Mouse (Mus musculus) embryonic fibroblast, embryonic 13.5 days (primary cell): ENCODE measurements around the gene Foxp1.

Source experiments
- CTCF ChIP-seq: IDR thresholded peaks from 2 replicates; pipeline ENCODE4 v1.5.1; 2011; ENCODE audit warnings: mild to moderate bottlenecking, control low read depth, low read length, moderate library complexity, borderline replicate concordance; ENCODE audit not compliant: insufficient read depth
- POLR2A ChIP-seq: IDR thresholded peaks from 2 replicates; pipeline ENCODE4 v1.6.1; 2011; ENCODE audit warnings: low read depth, mild to moderate bottlenecking, control low read depth, low read length, moderate library complexity

DNA sequence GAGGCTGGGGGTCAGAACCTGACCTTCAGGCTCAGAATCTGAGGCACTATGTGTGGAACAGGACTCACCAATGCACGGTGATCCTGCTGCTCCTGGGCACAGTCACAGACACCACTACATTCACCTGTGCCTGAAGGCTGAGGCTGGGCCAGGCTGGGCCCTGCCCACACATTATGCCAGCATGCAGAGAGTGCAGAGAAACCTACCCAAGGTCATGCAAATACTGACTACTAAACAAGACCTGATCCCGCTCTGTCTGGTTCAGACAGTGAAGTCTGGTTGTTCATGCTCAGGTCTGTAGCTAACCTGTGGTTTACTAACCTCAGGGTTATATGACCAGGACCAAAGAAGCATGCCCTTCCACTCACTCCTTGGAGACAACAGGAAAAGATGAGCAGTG is 19.8 kb downstream of the Foxp1 start:
- TF ChIP-seq CTCF: no peak
- TF ChIP-seq POLR2A: no peak
